Mouse (Mus musculus) heart, postnatal 0 days (tissue): Measurements from ENCODE around the gene Plcb1.

Source experiments
- CTCF ChIP-seq: IDR thresholded peaks from 2 replicates; pipeline ENCODE4 v1.5.1; 2016; ENCODE audit warnings: antibody characterized with exemption, control low read depth, low read depth
- EP300 ChIP-seq: IDR thresholded peaks from 2 replicates; pipeline ENCODE4 v1.6.1; 2016; ENCODE audit warnings: antibody characterized with exemption, low read depth

GRCm38 (mm10) chr2:135029288-135029687 lies 243.4 kb downstream of the Plcb1 start:
- no peak for TF ChIP-seq EP300
- no peak for TF ChIP-seq CTCF
